Mouse (Mus musculus) ES-Bruce4 (cell line): ENCODE data around the gene Ctla4.

Experiments
- CTCF ChIP-seq: IDR thresholded peaks from one replicate; pipeline ENCODE4 v1.8.1; 2011; ENCODE audit warnings: low read depth, low read length
- EP300 ChIP-seq: IDR thresholded peaks from 2 replicates; pipeline ENCODE4 v1.6.1; 2011; ENCODE audit warnings: low read depth, low read length; ENCODE audit not compliant: insufficient read depth
- POLR2A ChIP-seq: IDR thresholded peaks from one replicate; pipeline ENCODE4 v1.8.1; 2011; ENCODE audit warnings: low read length; ENCODE audit not compliant: insufficient read depth

- no peak for TF ChIP-seq EP300
- no peak for TF ChIP-seq POLR2A
- no peak for TF ChIP-seq CTCF
These were observed 20.8 kb upstream of the Ctla4 start for GRCm38 (mm10) chr1:60866043-60866442.
